Mouse (Mus musculus): Measurements from ENCODE around the gene Ano6.

Ano6 gene

GRCm38 (mm10) chr15:95969596-95969995 is 179.0 kb downstream of the Ano6 start:
- in situ Hi-C loops (cut with MboI, MseI) = no loop called here

- in situ Hi-C loops (cut with MboI, MseI) = no loop called here
These were observed 179.5 kb downstream of the Ano6 start for GRCm38 (mm10) chr15:95970176-95970575.

- in situ Hi-C loops (cut with MboI, MseI) = no loop called here
These were observed 180.0 kb downstream of the Ano6 start for GRCm38 (mm10) chr15:95970691-95971090.

GRCm38 (mm10) chr15:95971302-95971701 is 180.7 kb downstream of the Ano6 start:
- in situ Hi-C loops (cut with MboI, MseI) = no loop called here

- in situ Hi-C loops (cut with MboI, MseI) = no loop called here
These were observed 181.5 kb downstream of the Ano6 start for GRCm38 (mm10) chr15:95972156-95972555.

- in situ Hi-C loops (cut with MboI, MseI) = no loop called here
These were observed 182.0 kb downstream of the Ano6 start for GRCm38 (mm10) chr15:95972621-95973020.

GRCm38 (mm10) chr15:95974021-95974597 is 183.5 kb downstream of the Ano6 start:
- in situ Hi-C loops (cut with MboI, MseI) = no loop called here

GRCm38 (mm10) chr15:95976156-95976876 is 185.7 kb downstream of the Ano6 start:
- in situ Hi-C loops (cut with MboI, MseI) = no loop called here

- in situ Hi-C loops (cut with MboI, MseI) = no loop called here
These were observed 186.7 kb downstream of the Ano6 start for GRCm38 (mm10) chr15:95977169-95977938.

- in situ Hi-C loops (cut with MboI, MseI) = no loop called here
These were observed 187.3 kb downstream of the Ano6 start for GRCm38 (mm10) chr15:95977939-95978252.

- in situ Hi-C loops (cut with MboI, MseI) = no loop called here
These were observed 190.0 kb downstream of the Ano6 start for GRCm38 (mm10) chr15:95980641-95981040.

GRCm38 (mm10) chr15:95987916-95988315 is 197.3 kb downstream of the Ano6 start:
- in situ Hi-C loops (cut with MboI, MseI) = no loop called here

GRCm38 (mm10) chr15:95989496-95990124 is 199.0 kb downstream of the Ano6 start:
- in situ Hi-C loops (cut with MboI, MseI) = no loop called here

- in situ Hi-C loops (cut with MboI, MseI) = no loop called here
These were observed 212.4 kb downstream of the Ano6 start for GRCm38 (mm10) chr15:96002958-96003601.

- in situ Hi-C loops (cut with MboI, MseI) = loop anchor here in 1 of 2 experiments (5.0 kb wide), 1 partner anchor 40 kb away; no protein-coding TSS in a partner anchor
These were observed 221.2 kb downstream of the Ano6 start for GRCm38 (mm10) chr15:96011640-96012390.

GRCm38 (mm10) chr15:96012391-96012775 is 221.7 kb downstream of the Ano6 start:
- in situ Hi-C loops (cut with MboI, MseI) = loop anchor here in 1 of 2 experiments (5.0 kb wide), 1 partner anchor 40 kb away; no protein-coding TSS in a partner anchor

GRCm38 (mm10) chr15:96014501-96014900 is 223.9 kb downstream of the Ano6 start:
- in situ Hi-C loops (cut with MboI, MseI) = loop anchor here in 1 of 2 experiments (5.0 kb wide), 1 partner anchor 38 kb away; no protein-coding TSS in a partner anchor

GRCm38 (mm10) chr15:96020465-96020864 is 229.8 kb downstream of the Ano6 start:
- in situ Hi-C loops (cut with MboI, MseI) = loop anchor here in 1 of 2 experiments (10.0 kb wide), 1 partner anchor 996 kb away; no protein-coding TSS in a partner anchor

- in situ Hi-C loops (cut with MboI, MseI) = loop anchor here in 1 of 2 experiments (10.0 kb wide), 1 partner anchor 997 kb away; no protein-coding TSS in a partner anchor
These were observed 230.9 kb downstream of the Ano6 start for GRCm38 (mm10) chr15:96021506-96021905.
